Mouse (Mus musculus) forebrain, embryonic 12.5 days (tissue): ENCODE measurements around the gene Gm11562. TPM values are rescaled to one million over a fixed set of nuclear protein-coding genes. Genes with fewer than 3 reads are reported as not detected.
A peak's percentile ranks its signal among the peaks of the same experiment; 100 is the strongest.

Experiments
- ATAC-seq: fragments of 200-750 bp; cut with Nextera tagmentation; 2 replicates; pipeline ENCODE4 v1.8.0; 2017; ENCODE audit warnings: moderate TSS enrichment; ENCODE audit not compliant: low FRiP score
- H3K27ac ChIP-seq: fragments of 300-500 bp; sonication (generic); 2 replicates; pipeline ENCODE4 v1.5.1; 2016; ENCODE audit warnings: mild to moderate bottlenecking
- H3K27me3 ChIP-seq: fragments of 300-500 bp; sonication (generic); 2 replicates; pipeline ENCODE4 v1.6.1; 2016; ENCODE audit warnings: mild to moderate bottlenecking
- H3K36me3 ChIP-seq: fragments of 300-500 bp; sonication (generic); replicated peaks from 2 replicates; pipeline ENCODE4 v1.6.1; 2016; ENCODE audit warnings: mild to moderate bottlenecking
- H3K4me1 ChIP-seq: fragments of 300-500 bp; sonication (generic); 2 replicates; pipeline ENCODE4 v1.6.1; 2016
- H3K4me2 ChIP-seq: fragments of 300-500 bp; sonication (generic); 2 replicates; pipeline ENCODE4 v1.6.1; 2016; ENCODE audit warnings: mild to moderate bottlenecking, moderate library complexity
- H3K4me3 ChIP-seq: fragments of 300-500 bp; sonication (generic); replicated peaks from 2 replicates; pipeline ENCODE4 v1.5.1; 2016; ENCODE audit warnings: mild to moderate bottlenecking
- H3K9ac ChIP-seq: fragments of 300-500 bp; sonication (generic); 2 replicates; pipeline ENCODE4 v1.6.1; 2016; ENCODE audit warnings: mild to moderate bottlenecking
- H3K9me3 ChIP-seq: fragments of 300-500 bp; sonication (generic); 2 replicates; pipeline ENCODE4 v1.6.1; 2016
- WGBS: fragments of 180-500 bp; shearing (Covaris S2); methylation state at CpG from one replicate; pipeline ENCODE4 v1.1.7; 2016; 5-methylcytosine and 5-hydroxymethylcytosine counted together
- polyA plus RNA-seq: library from polyadenylated mRNA; unstranded; fragments of >200 nt; fragmentation: Nextera tagmentation; extraction: Ambion mirVana; gene quantifications from 2 replicates; pipeline ENCODE4 v1.2.1, GENCODE M21; 2016

Gm11562 gene
- polyA plus RNA-seq, 1 experiment from 2014 or later, result not detected

- ATAC-seq, result no peak
These were observed 39.6 kb downstream of the Gm11562 start, which contains the start of gene Krtap1-5 for GRCm38 (mm10) chr11:99580636-99581035. Gene Krtap1-5, minus strand, starts transcription at chr11:99581016.

GRCm38 (mm10) chr11:99574106-99574505, 46.1 kb downstream of the Gm11562 start:
- peak overlapping the region; percentile 45 for H3K4me2 ChIP-seq
- H3K27ac ChIP-seq, result no peak overlapping the region
- H3K27me3 ChIP-seq, result no peaks in the 10 kb centered on the region
- H3K4me3 ChIP-seq, result no peak overlapping the region
- no peaks in the 10 kb centered on the region for H3K36me3 ChIP-seq
- H3K9ac ChIP-seq, result no peak overlapping the region
- H3K9me3 ChIP-seq, result no peaks in the 10 kb centered on the region
- 0% methylated on average over 7 of the region's 7 CpGs for WGBS
- peak; percentile 81; the same call in 1 of the 2 replicates for ATAC-seq
- H3K4me1 ChIP-seq, result no peaks in the 10 kb centered on the region

More at GRCm38 (mm10) chr11:99580636-99581035, 39.6 kb downstream of the Gm11562 start, which contains the start of gene Krtap1-5:
- 87% methylated on average over 6 of the region's 6 CpGs for WGBS
- no peaks in the 10 kb centered on the region for H3K36me3 ChIP-seq
- no peaks in the 10 kb centered on the region for H3K4me1 ChIP-seq
- no peak within 1 kb of the TSS for H3K9ac ChIP-seq
- no peak within 1 kb of the TSS for H3K4me2 ChIP-seq
- H3K27ac ChIP-seq, result no peak within 1 kb of the TSS
- H3K27me3 ChIP-seq, result no peaks in the 10 kb centered on the region; the same call in 1 of the 2 replicates
- H3K9me3 ChIP-seq, result no peaks in the 10 kb centered on the region
- no peak within 1 kb of the TSS for H3K4me3 ChIP-seq

- no peak overlapping the region for H3K9ac ChIP-seq
- no peaks in the 10 kb centered on the region for H3K9me3 ChIP-seq
- H3K4me2 ChIP-seq, result no peak overlapping the region
- no peaks in the 10 kb centered on the region for H3K4me1 ChIP-seq
- no peaks in the 10 kb centered on the region for H3K36me3 ChIP-seq
- H3K27ac ChIP-seq, result no peak overlapping the region
- ATAC-seq, result no peak
- 19% methylated on average over 4 of the region's 4 CpGs for WGBS
- no peaks in the 10 kb centered on the region for H3K27me3 ChIP-seq
- no peak overlapping the region for H3K4me3 ChIP-seq
These were observed 47.1 kb downstream of the Gm11562 start for GRCm38 (mm10) chr11:99573164-99573563.

Other genes with a start within 250 kb of the Gm11562 start
- gene Krt28, start 245.5 kb downstream of the Gm11562 start, polyA plus RNA-seq, result 0.38 and 0.40 TPM in 2 replicates
- gene Krt10, start 231.1 kb downstream of the Gm11562 start, polyA plus RNA-seq, result 40.2 and 42.4 TPM in 2 replicates
- gene Krt12, start 198.2 kb downstream of the Gm11562 start, polyA plus RNA-seq, result not detected in 2 replicates
- 0.15 TPM in 1 of 2 replicates, not detected in the other for gene Krt20, start 182.3 kb downstream of the Gm11562 start, polyA plus RNA-seq
- gene Krt23, start 127.3 kb downstream of the Gm11562 start, polyA plus RNA-seq, result 0.74 and 0.75 TPM in 2 replicates
- gene Krt39, start 99.1 kb downstream of the Gm11562 start, polyA plus RNA-seq, result not detected in 2 replicates
- gene Krt40, start 77.3 kb downstream of the Gm11562 start, polyA plus RNA-seq, result not detected in 2 replicates
- not detected in 2 replicates for gene Krtap3-3, start 69.6 kb downstream of the Gm11562 start, polyA plus RNA-seq
- not detected in 2 replicates for gene Krtap3-2, start 63.6 kb downstream of the Gm11562 start, polyA plus RNA-seq
- not detected in 2 replicates for gene Gm11939, start 61.0 kb downstream of the Gm11562 start, polyA plus RNA-seq
- not detected in 2 replicates for gene Krtap3-1, start 53.8 kb downstream of the Gm11562 start, polyA plus RNA-seq
- gene Krtap1-5, start 39.4 kb downstream of the Gm11562 start, polyA plus RNA-seq, result not detected in 2 replicates
- not detected in 2 replicates for gene Krtap1-4, start 36.8 kb downstream of the Gm11562 start, polyA plus RNA-seq
- gene Krtap1-3, start 29.1 kb downstream of the Gm11562 start, polyA plus RNA-seq, result not detected in 2 replicates
- not detected in 2 replicates for gene Krtap9-3, start 22.3 kb downstream of the Gm11562 start, polyA plus RNA-seq
- gene Gm11938, start 17.1 kb downstream of the Gm11562 start, polyA plus RNA-seq, result not detected in 2 replicates
- not detected in 2 replicates for gene Gm11937, start 10.2 kb downstream of the Gm11562 start, polyA plus RNA-seq
- not detected in 2 replicates for gene Krtap2-4, start 5.6 kb downstream of the Gm11562 start, polyA plus RNA-seq
- gene Krtap4-1, start 7.8 kb upstream of the Gm11562 start, polyA plus RNA-seq, result not detected in 2 replicates
- not detected in 2 replicates for gene Krtap4-2, start 14.6 kb upstream of the Gm11562 start, polyA plus RNA-seq
- gene Krtap4-7, start 23.7 kb upstream of the Gm11562 start, polyA plus RNA-seq, result not detected in 2 replicates
- gene Gm11555, start 29.8 kb upstream of the Gm11562 start, polyA plus RNA-seq, result not detected in 2 replicates
- gene Gm11563, start 38.5 kb upstream of the Gm11562 start, polyA plus RNA-seq, result not detected in 2 replicates
- not detected in 2 replicates for gene Krtap4-6, start 45.5 kb upstream of the Gm11562 start, polyA plus RNA-seq
- not detected in 2 replicates for gene Gm14190, start 70.3 kb upstream of the Gm11562 start, polyA plus RNA-seq
- gene Gm14180, start 113.9 kb upstream of the Gm11562 start, polyA plus RNA-seq, result not detected in 2 replicates
- not detected in 2 replicates for gene Gm11595, start 152.5 kb upstream of the Gm11562 start, polyA plus RNA-seq
- gene Krtap4-8, start 160.3 kb upstream of the Gm11562 start, polyA plus RNA-seq, result not detected in 2 replicates
- not detected in 2 replicates for gene Krtap4-9, start 164.8 kb upstream of the Gm11562 start, polyA plus RNA-seq
- gene Gm11596, start 173.0 kb upstream of the Gm11562 start, polyA plus RNA-seq, result not detected in 2 replicates
- gene Gm11569, start 178.5 kb upstream of the Gm11562 start, polyA plus RNA-seq, result not detected in 2 replicates
- not detected in 2 replicates for gene Gm11554, start 184.0 kb upstream of the Gm11562 start, polyA plus RNA-seq
- gene Krtap4-13, start 189.5 kb upstream of the Gm11562 start, polyA plus RNA-seq, result not detected in 2 replicates
- not detected in 2 replicates for gene Gm11564, start 195.2 kb upstream of the Gm11562 start, polyA plus RNA-seq
- not detected in 2 replicates for gene 2300003K06Rik, start 217.6 kb upstream of the Gm11562 start, polyA plus RNA-seq
- gene Krtap4-16, start 231.2 kb upstream of the Gm11562 start, polyA plus RNA-seq, result not detected in 2 replicates
- not detected in 2 replicates for gene Gm11568, start 237.5 kb upstream of the Gm11562 start, polyA plus RNA-seq
- not detected in 2 replicates for gene Gm11559, start 244.0 kb upstream of the Gm11562 start, polyA plus RNA-seq